Comparison of ENCODE assay signal across 11 mouse cellular contexts in genomic region chr13:51482786-51483185, GRCm38 (mm10).
"Had no signal": no experiment of that assay in that cellular context is flagged by ENCODE, and none has a peak within 500 bp of the region (broad histone marks: within the 10 kb centered on the region; RNA-seq: fewer than 3 reads in every experiment).

No protein-coding gene starts in this region.

- H3K4me1 ChIP-seq: intestine, embryonic 15.5 days; liver, embryonic 13.5 days had no signal

- DNase-seq: layer of hippocampus, postnatal 36 days; liver, embryonic 13.5 days; lung, adult 2 months; lung, postnatal 14 days; lung, postnatal 4 days; midbrain, embryonic 14.5 days; thymus, postnatal 25 days had no signal

- H3K9ac ChIP-seq: intestine, embryonic 15.5 days; liver, embryonic 13.5 days had no signal

- H3K36me3 ChIP-seq: intestine, embryonic 15.5 days; liver, embryonic 13.5 days had no signal

- H3K4me2 ChIP-seq: intestine, embryonic 15.5 days; liver, embryonic 13.5 days; midbrain, embryonic 11.5 days had no signal

- H3K4me3 ChIP-seq: intestine, embryonic 15.5 days; left cerebral cortex, adult 2 months; liver, embryonic 13.5 days had no signal

- H3K9me3 ChIP-seq: intestine, embryonic 15.5 days; liver, embryonic 13.5 days had no signal

- H3K27ac ChIP-seq: intestine, embryonic 15.5 days; kidney, postnatal 0 days; left cerebral cortex, adult 2 months; liver, embryonic 13.5 days had no signal

- ATAC-seq: intestine, embryonic 15.5 days had no signal

- H3K27me3 ChIP-seq: intestine, embryonic 15.5 days; liver, embryonic 13.5 days had no signal
